Mouse (Mus musculus): Measurements from ENCODE around the gene Cd300ld5. TPM values are rescaled to one million over a fixed set of nuclear protein-coding genes. Genes with fewer than 3 reads are reported as not detected.

Gene Cd300ld5
- polyA plus RNA-seq, 1 experiment from 2014 or later = not detected

DNA sequence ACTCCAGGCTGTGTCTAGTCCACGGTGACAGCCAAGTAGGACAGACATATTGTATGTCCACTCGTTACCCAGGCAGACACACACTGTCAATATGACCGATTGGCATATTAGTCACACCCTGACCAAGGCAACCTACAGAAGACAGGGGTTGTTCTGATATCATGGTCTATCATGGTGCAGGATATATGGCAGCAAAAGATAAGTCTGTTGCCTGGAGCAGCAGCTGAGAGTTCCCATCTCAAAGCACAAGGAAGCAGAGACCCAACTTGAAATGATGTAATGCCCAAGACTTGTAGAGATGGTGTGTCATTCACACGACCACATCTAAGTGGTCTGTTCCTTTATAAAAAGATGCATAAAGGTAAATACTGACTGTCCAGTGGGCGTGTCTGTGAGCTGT is 41.1 kb upstream of the Cd300ld5 start:
- Histone ChIP-seq H3K4me1 (ENCODE audit: control insufficient read depth, insufficient read depth, low read length) (no peaks in the 10 kb centered on the region), H3K9me3 (replicated peaks; ENCODE audit: control insufficient read depth, low read length) (no peaks in the 10 kb centered on the region), H3K27ac (replicated peaks; ENCODE audit: low read depth, low read length) (no peak overlapping the region), H3K4me3 (ENCODE audit: low read depth, low read length) (no peak overlapping the region), H3K27me3 (ENCODE audit: control insufficient read depth, insufficient read depth, low read length) (no peaks in the 10 kb centered on the region), H3K36me3 (replicated peaks; ENCODE audit: control insufficient read depth, insufficient read depth, low read depth, low read length) (no peaks in the 10 kb centered on the region), H3K9ac (replicated peaks; ENCODE audit: low read length) (no peak overlapping the region), H3K4me2 (ENCODE audit: low read depth, low read length) (no peak overlapping the region)
- WGBS = 84% methylated on average over 5 of the region's 5 CpGs
- DNase-seq (ENCODE audit: low spot score) (no peak), ATAC-seq (replicated peaks; ENCODE audit: insufficient number of reproducible peaks, low FRiP score, low TSS enrichment, low read depth) (no peak)

DNA sequence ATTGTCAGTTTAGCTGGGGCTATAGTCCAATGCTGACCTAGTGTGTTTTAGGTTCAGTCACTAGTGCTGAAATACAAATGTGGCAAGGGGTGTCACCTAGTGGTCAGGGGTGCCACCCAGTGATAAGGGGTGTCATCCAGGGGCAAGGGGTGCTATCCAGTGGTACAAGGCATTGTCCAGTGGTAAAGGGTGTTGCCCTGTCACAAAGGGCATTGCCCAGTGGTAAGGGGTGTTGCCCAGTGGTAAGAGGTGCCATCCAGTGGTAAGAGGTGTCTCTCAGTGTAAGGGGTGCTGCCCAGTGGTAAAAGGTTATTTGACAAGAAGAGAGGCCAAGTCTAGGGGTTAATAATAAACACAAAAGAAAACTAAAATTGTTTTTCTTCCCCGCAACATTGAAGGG is 39.9 kb upstream of the Cd300ld5 start:
- 85% methylated on average over 1 of the region's 1 CpGs for WGBS
- Histone ChIP-seq H3K9me3 (replicated peaks; ENCODE audit: control insufficient read depth, low read length) (no peaks in the 10 kb centered on the region), H3K36me3 (replicated peaks; ENCODE audit: control insufficient read depth, insufficient read depth, low read depth, low read length) (no peaks in the 10 kb centered on the region), H3K4me2 (ENCODE audit: low read depth, low read length) (no peak overlapping the region), H3K27ac (replicated peaks; ENCODE audit: low read depth, low read length) (no peak overlapping the region), H3K9ac (replicated peaks; ENCODE audit: low read length) (no peak overlapping the region), H3K4me3 (ENCODE audit: low read depth, low read length) (no peak overlapping the region), H3K4me1 (ENCODE audit: control insufficient read depth, insufficient read depth, low read length) (no peaks in the 10 kb centered on the region), H3K27me3 (ENCODE audit: control insufficient read depth, insufficient read depth, low read length) (no peaks in the 10 kb centered on the region)
- ATAC-seq (replicated peaks; ENCODE audit: insufficient number of reproducible peaks, low FRiP score, low TSS enrichment, low read depth) = no peak
- no peak for DNase-seq (ENCODE audit: low spot score)

DNA sequence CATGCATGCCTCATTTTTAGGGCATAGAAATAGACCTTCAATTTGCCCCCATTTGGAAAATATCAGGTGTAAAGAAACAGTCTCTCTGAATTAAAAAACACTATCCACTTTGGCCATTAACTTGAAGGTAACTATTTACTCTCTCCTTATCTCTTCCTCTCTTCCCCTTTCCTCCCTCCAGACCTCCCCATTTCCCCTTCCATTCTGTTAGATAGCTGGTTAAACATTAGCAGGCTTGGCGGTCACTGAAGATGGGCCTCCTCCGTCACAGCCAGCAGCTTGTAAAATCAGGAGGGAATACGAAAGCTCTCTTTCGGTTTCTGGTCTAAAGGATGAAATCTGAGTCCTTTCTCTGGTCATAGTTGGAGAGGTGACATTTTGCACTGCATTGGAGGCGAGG is 38.3 kb upstream of the Cd300ld5 start:
- no peaks in the 10 kb centered on the region for H3K27me3 ChIP-seq (ENCODE audit: control insufficient read depth, insufficient read depth, low read length)

DNA sequence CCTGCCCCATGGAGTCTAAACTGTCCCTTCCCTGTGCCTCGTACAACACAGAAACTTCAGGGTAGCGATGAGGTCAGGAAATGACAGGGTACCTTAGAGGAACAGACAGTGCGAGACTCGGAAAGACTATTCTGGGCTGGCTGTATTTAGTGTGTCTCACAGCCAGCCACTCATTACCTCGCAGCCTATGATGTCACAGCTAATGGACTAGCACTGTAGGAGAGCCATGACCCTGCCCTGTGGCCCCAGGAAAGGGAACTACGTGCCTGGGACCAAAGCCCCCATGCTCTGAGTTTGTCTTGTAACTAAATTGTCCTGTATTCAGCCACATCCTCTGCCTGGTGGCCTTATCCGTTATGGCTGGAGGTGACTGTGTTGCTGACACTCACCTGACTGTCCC is 37.8 kb upstream of the Cd300ld5 start:
- Histone ChIP-seq H3K27ac (replicated peaks; ENCODE audit: low read depth, low read length) (no peak overlapping the region), H3K4me1 (ENCODE audit: control insufficient read depth, insufficient read depth, low read length) (no peaks in the 10 kb centered on the region), H3K4me3 (ENCODE audit: low read depth, low read length) (no peak overlapping the region), H3K4me2 (ENCODE audit: low read depth, low read length) (no peak overlapping the region), H3K9me3 (replicated peaks; ENCODE audit: control insufficient read depth, low read length) (no peaks in the 10 kb centered on the region), H3K36me3 (replicated peaks; ENCODE audit: control insufficient read depth, insufficient read depth, low read depth, low read length) (no peaks in the 10 kb centered on the region), H3K27me3 (ENCODE audit: control insufficient read depth, insufficient read depth, low read length) (no peaks in the 10 kb centered on the region), H3K9ac (replicated peaks; ENCODE audit: low read length) (no peak overlapping the region)
- no peak for ATAC-seq (replicated peaks; ENCODE audit: insufficient number of reproducible peaks, low FRiP score, low TSS enrichment, low read depth)
- 76% methylated on average over 7 of the region's 7 CpGs for WGBS
- DNase-seq (ENCODE audit: low spot score) = no peak

More for the DNA sequence above, 38.3 kb upstream of the Cd300ld5 start:
- WGBS = 70% methylated on average over 5 of the region's 5 CpGs
- Histone ChIP-seq H3K9me3 (replicated peaks; ENCODE audit: control insufficient read depth, low read length) (no peaks in the 10 kb centered on the region), H3K4me1 (ENCODE audit: control insufficient read depth, insufficient read depth, low read length) (no peaks in the 10 kb centered on the region), H3K4me2 (ENCODE audit: low read depth, low read length) (no peak overlapping the region), H3K36me3 (replicated peaks; ENCODE audit: control insufficient read depth, insufficient read depth, low read depth, low read length) (no peaks in the 10 kb centered on the region), H3K9ac (replicated peaks; ENCODE audit: low read length) (no peak overlapping the region), H3K27ac (replicated peaks; ENCODE audit: low read depth, low read length) (no peak overlapping the region), H3K4me3 (ENCODE audit: low read depth, low read length) (no peak overlapping the region)
- no peak for DNase-seq (ENCODE audit: low spot score)
- ATAC-seq (replicated peaks; ENCODE audit: insufficient number of reproducible peaks, low FRiP score, low TSS enrichment, low read depth) = no peak

DNA sequence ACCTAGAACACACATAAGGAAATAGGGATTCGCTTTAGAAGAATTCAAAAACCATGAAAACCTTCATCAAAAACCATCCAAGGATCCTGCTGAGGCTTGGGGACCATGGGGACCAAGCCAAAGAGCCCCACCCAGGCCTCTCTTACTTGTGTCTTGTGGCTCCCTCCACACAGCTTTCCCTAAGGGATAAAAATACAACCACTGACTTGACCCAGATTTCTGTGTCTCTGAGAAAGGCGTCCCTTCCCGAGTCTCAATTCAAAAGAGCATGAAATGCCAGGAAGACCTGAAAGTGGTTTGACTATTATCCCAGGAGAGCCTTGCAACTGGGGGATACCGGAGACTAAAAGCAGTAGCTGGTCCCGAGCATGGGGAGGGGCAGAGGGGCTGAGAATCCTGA is 35.4 kb upstream of the Cd300ld5 start:
- H3K9me3 ChIP-seq (replicated peaks; ENCODE audit: control insufficient read depth, low read length) = no peaks in the 10 kb centered on the region
- no peaks in the 10 kb centered on the region for H3K36me3 ChIP-seq (replicated peaks; ENCODE audit: control insufficient read depth, insufficient read depth, low read depth, low read length)
- DNase-seq (ENCODE audit: low spot score) (no peak), ATAC-seq (replicated peaks; ENCODE audit: insufficient number of reproducible peaks, low FRiP score, low TSS enrichment, low read depth) (no peak)
- no peaks in the 10 kb centered on the region for H3K4me1 ChIP-seq (ENCODE audit: control insufficient read depth, insufficient read depth, low read length)
- H3K4me3 ChIP-seq (ENCODE audit: low read depth, low read length) = no peak overlapping the region
- WGBS = 64% methylated on average over 5 of the region's 5 CpGs
- H3K4me2 ChIP-seq (ENCODE audit: low read depth, low read length) = no peak overlapping the region
- H3K27ac ChIP-seq (replicated peaks; ENCODE audit: low read depth, low read length) = no peak overlapping the region
- no peaks in the 10 kb centered on the region for H3K27me3 ChIP-seq (ENCODE audit: control insufficient read depth, insufficient read depth, low read length)
- H3K9ac ChIP-seq (replicated peaks; ENCODE audit: low read length) = no peak overlapping the region

DNA sequence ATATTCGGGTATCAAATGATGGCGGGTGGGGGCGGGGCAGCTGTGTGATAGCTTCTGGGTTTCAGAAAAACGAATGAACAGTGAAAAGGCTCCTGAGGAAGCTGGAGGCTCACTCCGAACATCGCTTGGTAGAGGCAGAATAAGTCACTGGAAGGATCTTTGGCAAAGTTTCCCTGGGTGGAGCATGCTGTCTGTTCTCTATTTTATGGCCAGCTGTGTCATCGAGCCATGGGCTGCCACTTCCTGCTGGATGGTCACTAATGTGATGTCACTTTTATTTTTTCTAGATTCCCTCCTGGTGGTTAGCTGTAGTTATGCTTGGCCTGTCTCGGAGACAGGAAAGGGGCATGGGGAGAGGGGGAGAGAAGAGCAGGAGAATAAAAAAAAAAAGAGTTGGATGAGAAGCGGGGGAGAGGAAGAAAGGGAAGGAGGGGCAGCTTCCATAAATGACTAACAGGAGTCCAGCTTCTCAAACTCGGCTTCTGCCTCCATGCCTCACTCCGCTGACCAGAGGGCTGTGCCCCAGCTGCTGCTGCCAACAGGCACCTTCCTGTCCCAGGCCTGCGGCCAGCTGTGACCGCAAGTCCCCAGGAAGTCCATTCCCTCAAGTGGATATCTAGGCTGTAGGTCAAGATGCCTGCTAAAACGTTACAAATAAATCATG is 34.2 kb upstream of the Cd300ld5 start:
- H3K27me3 ChIP-seq (ENCODE audit: control insufficient read depth, insufficient read depth, low read length) = no peaks in the 10 kb centered on the region
- no peaks in the 10 kb centered on the region for H3K9me3 ChIP-seq (replicated peaks; ENCODE audit: control insufficient read depth, low read length)
- no peaks in the 10 kb centered on the region for H3K4me1 ChIP-seq (ENCODE audit: control insufficient read depth, insufficient read depth, low read length)
- DNase-seq (ENCODE audit: low spot score) (peak; percentile 16), ATAC-seq (replicated peaks; ENCODE audit: insufficient number of reproducible peaks, low FRiP score, low TSS enrichment, low read depth) (no peak)
- no peak overlapping the region for H3K4me3 ChIP-seq (ENCODE audit: low read depth, low read length)
- H3K36me3 ChIP-seq (replicated peaks; ENCODE audit: control insufficient read depth, insufficient read depth, low read depth, low read length) = no peaks in the 10 kb centered on the region
- 12% methylated on average over 14 of the region's 14 CpGs for WGBS
- no peak overlapping the region; the same call in 1 of the 2 replicates for H3K4me2 ChIP-seq (ENCODE audit: low read depth, low read length)
- H3K9ac ChIP-seq (replicated peaks; ENCODE audit: low read length) = no peak overlapping the region
- H3K27ac ChIP-seq (replicated peaks; ENCODE audit: low read depth, low read length) = no peak overlapping the region

DNA sequence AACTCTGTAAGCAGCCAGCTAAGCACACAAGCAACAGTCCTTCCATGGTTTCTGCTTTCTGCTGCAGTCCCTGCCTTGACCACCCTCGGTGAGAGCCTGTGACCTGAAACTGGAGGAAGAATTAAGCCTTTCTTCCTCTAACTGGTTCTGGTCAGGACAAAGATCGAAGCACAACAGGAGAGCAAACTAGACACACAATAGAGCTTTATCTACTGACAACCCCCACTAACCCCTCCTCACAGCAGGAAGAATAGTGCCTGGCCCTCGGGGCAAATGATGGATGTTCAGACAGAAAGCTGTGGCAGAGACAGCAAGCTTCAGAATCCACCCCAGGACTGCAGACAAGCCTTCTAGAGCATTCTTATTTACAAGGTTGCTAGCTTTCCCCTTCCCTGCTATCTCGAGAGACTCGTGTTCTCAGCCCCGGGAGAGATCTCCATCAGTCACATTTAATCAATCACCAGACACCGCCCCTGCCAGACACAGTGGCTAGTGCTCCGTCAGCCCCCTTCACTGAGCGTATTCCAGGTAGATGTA is 33.5 kb upstream of the Cd300ld5 start:
- Histone ChIP-seq H3K9ac (replicated peaks; ENCODE audit: low read length) (no peak overlapping the region), H3K27ac (replicated peaks; ENCODE audit: low read depth, low read length) (no peak overlapping the region)
- no peak for DNase-seq (ENCODE audit: low spot score)

DNA sequence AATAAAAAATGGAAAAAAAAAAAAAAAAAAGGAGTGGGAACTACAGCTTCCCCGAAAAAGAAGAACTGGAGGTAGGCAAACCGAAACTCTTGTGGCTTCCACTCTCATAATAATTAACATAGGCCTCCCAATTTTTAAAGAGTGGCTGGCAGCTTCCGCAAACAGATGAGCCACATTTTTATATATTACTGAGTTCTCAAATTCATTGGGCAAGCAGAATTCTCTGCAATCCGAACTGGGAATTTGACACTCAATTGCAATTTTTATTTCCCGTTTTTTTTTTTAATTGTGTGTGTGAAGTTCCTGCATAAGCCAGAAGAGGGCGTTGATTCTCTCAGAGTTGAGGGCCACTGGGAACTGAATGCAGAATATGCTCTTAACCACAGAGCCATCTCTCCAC is 29.2 kb upstream of the Cd300ld5 start:
- no peaks in the 10 kb centered on the region for H3K27me3 ChIP-seq (ENCODE audit: control insufficient read depth, insufficient read depth, low read length)
- H3K4me3 ChIP-seq (ENCODE audit: low read depth, low read length) = no peak overlapping the region
- DNase-seq (ENCODE audit: low spot score) (no peak), ATAC-seq (replicated peaks; ENCODE audit: insufficient number of reproducible peaks, low FRiP score, low TSS enrichment, low read depth) (no peak)
- H3K36me3 ChIP-seq (replicated peaks; ENCODE audit: control insufficient read depth, insufficient read depth, low read depth, low read length) = no peaks in the 10 kb centered on the region
- H3K4me1 ChIP-seq (ENCODE audit: control insufficient read depth, insufficient read depth, low read length) = no peaks in the 10 kb centered on the region
- H3K9ac ChIP-seq (replicated peaks; ENCODE audit: low read length) = no peak overlapping the region
- no peak overlapping the region for H3K27ac ChIP-seq (replicated peaks; ENCODE audit: low read depth, low read length)
- no peak overlapping the region for H3K4me2 ChIP-seq (ENCODE audit: low read depth, low read length)
- WGBS = 69% methylated on average over 6 of the region's 6 CpGs
- H3K9me3 ChIP-seq (replicated peaks; ENCODE audit: control insufficient read depth, low read length) = no peaks in the 10 kb centered on the region

More for the DNA sequence above, 33.5 kb upstream of the Cd300ld5 start:
- Histone ChIP-seq H3K27me3 (ENCODE audit: control insufficient read depth, insufficient read depth, low read length) (no peaks in the 10 kb centered on the region), H3K4me3 (ENCODE audit: low read depth, low read length) (no peak overlapping the region), H3K4me2 (ENCODE audit: low read depth, low read length) (no peak overlapping the region; the same call in 1 of the 2 replicates), H3K4me1 (ENCODE audit: control insufficient read depth, insufficient read depth, low read length) (no peaks in the 10 kb centered on the region), H3K36me3 (replicated peaks; ENCODE audit: control insufficient read depth, insufficient read depth, low read depth, low read length) (no peaks in the 10 kb centered on the region), H3K9me3 (replicated peaks; ENCODE audit: control insufficient read depth, low read length) (no peaks in the 10 kb centered on the region)
- 11% methylated on average over 9 of the region's 9 CpGs for WGBS
- ATAC-seq (replicated peaks; ENCODE audit: insufficient number of reproducible peaks, low FRiP score, low TSS enrichment, low read depth) = 0 out of 2 replicates have a peak, but pooled peaks have one; percentile 37

Measured in embryonic facial prominence, embryonic 11.5 days (tissue).